Mouse (Mus musculus): Measurements from ENCODE around the gene Gipc3. TPM values are rescaled to one million over a fixed set of nuclear protein-coding genes. Genes with fewer than 3 reads are reported as not detected.

Gipc3 gene
- total and polyA plus RNA-seq, 2 experiments from 2014 or later = not detected

- H3K36me3 ChIP-seq (ENCODE audit: insufficient read depth) = peaks cover 38% of the 10 kb centered on the region
- H3K27me3 ChIP-seq (ENCODE audit: insufficient read depth, low read length) = no peaks in the 10 kb centered on the region
- no peak overlapping the region for H3K9ac ChIP-seq
- 91% methylated on average over 10 of the region's 10 CpGs for WGBS
- ATAC-seq = no peak
- H3K4me1 ChIP-seq (ENCODE audit: insufficient read depth) = peaks cover 22% of the 10 kb centered on the region
- H3K4me2 ChIP-seq (ENCODE audit: low read depth) = no peak overlapping the region
- H3K4me3 ChIP-seq (ENCODE audit: low read depth, low read length) = no peak overlapping the region
- no peak for DNase-seq
- no peak for TF ChIP-seq CTCF (IDR thresholded peaks at IDR 0.05; ENCODE audit: low read depth)
- no peaks in the 10 kb centered on the region for H3K9me3 ChIP-seq (ENCODE audit: low read length)
- H3K27ac ChIP-seq (ENCODE audit: low read depth, low read length) = no peak overlapping the region
Observed at GRCm38 (mm10) chr10:81375322-81375721, 32.3 kb upstream of the Gipc3 start.

- ATAC-seq = no peak
- Histone ChIP-seq H3K4me2 (ENCODE audit: low read depth) (no peak overlapping the region), H3K4me1 (ENCODE audit: insufficient read depth) (0 out of 2 replicates have a peak, but pooled peaks cover 4% of the 10 kb centered on the region), H3K27ac (ENCODE audit: low read depth, low read length) (no peak overlapping the region), H3K27me3 (ENCODE audit: insufficient read depth, low read length) (0 out of 2 replicates have a peak, but pooled peaks cover 7% of the 10 kb centered on the region), H3K9me3 (ENCODE audit: low read length) (no peaks in the 10 kb centered on the region), H3K36me3 (ENCODE audit: insufficient read depth) (peaks cover 63% of the 10 kb centered on the region), H3K4me3 (ENCODE audit: low read depth, low read length) (no peak overlapping the region), H3K9ac (no peak overlapping the region)
- TF ChIP-seq CTCF (IDR thresholded peaks at IDR 0.05; ENCODE audit: low read depth) = no peak
- no peak for DNase-seq
- 73% methylated on average over 6 of the region's 6 CpGs for WGBS
Observed at GRCm38 (mm10) chr10:81367207-81367495, 24.1 kb upstream of the Gipc3 start.

GRCm38 (mm10) chr10:81366477-81367206 is 23.6 kb upstream of the Gipc3 start:
- no peak for TF ChIP-seq CTCF (IDR thresholded peaks at IDR 0.05; ENCODE audit: low read depth)
- Histone ChIP-seq H3K36me3 (ENCODE audit: insufficient read depth) (peaks cover 61% of the 10 kb centered on the region), H3K9me3 (ENCODE audit: low read length) (no peaks in the 10 kb centered on the region), H3K4me3 (ENCODE audit: low read depth, low read length) (no peak overlapping the region), H3K4me1 (ENCODE audit: insufficient read depth) (0 out of 2 replicates have a peak, but pooled peaks cover 4% of the 10 kb centered on the region), H3K27ac (ENCODE audit: low read depth, low read length) (no peak overlapping the region), H3K4me2 (ENCODE audit: low read depth) (no peak overlapping the region), H3K27me3 (ENCODE audit: insufficient read depth, low read length) (0 out of 2 replicates have a peak, but pooled peaks cover 7% of the 10 kb centered on the region), H3K9ac (no peak overlapping the region)
- ATAC-seq = no peak
- no peak for DNase-seq
- 80% methylated on average over 6 of the region's 6 CpGs for WGBS

GRCm38 (mm10) chr10:81365672-81366476 is 22.8 kb upstream of the Gipc3 start, which contains the start of gene 4930404N11Rik:
Gene 4930404N11Rik, minus strand, starts transcription at chr10:81365816.
- H3K9ac ChIP-seq = 0 out of 2 replicates have a peak within 1 kb of the TSS, but pooled peaks have one; percentile 6
- WGBS = 13% methylated on average over 11 of the region's 12 CpGs
- no peak within 1 kb of the TSS for H3K4me3 ChIP-seq (ENCODE audit: low read depth, low read length)

GRCm38 (mm10) chr10:81365073-81365472 is 22.0 kb upstream of the Gipc3 start:
- H3K9ac ChIP-seq = no peak overlapping the region
- H3K36me3 ChIP-seq (ENCODE audit: insufficient read depth) = peaks cover 46% of the 10 kb centered on the region
- H3K4me3 ChIP-seq (ENCODE audit: low read depth, low read length) = no peak overlapping the region
- 0 out of 2 replicates have a peak, but pooled peaks cover 7% of the 10 kb centered on the region for H3K27me3 ChIP-seq (ENCODE audit: insufficient read depth, low read length)
- no peak overlapping the region for H3K4me2 ChIP-seq (ENCODE audit: low read depth)
- 33% methylated on average over 4 of the region's 4 CpGs for WGBS
- no peak overlapping the region for H3K27ac ChIP-seq (ENCODE audit: low read depth, low read length)
- 0 out of 2 replicates have a peak, but pooled peaks cover 4% of the 10 kb centered on the region for H3K4me1 ChIP-seq (ENCODE audit: insufficient read depth)
- no peaks in the 10 kb centered on the region for H3K9me3 ChIP-seq (ENCODE audit: low read length)
- ATAC-seq (no peak; the same call in 1 of the 2 replicates), DNase-seq (no peak)
- no peak for TF ChIP-seq CTCF (IDR thresholded peaks at IDR 0.05; ENCODE audit: low read depth)

More at GRCm38 (mm10) chr10:81365672-81366476, 22.8 kb upstream of the Gipc3 start, which contains the start of gene 4930404N11Rik:
- H3K9me3 ChIP-seq (ENCODE audit: low read length) = no peaks in the 10 kb centered on the region
- peaks cover 54% of the 10 kb centered on the region for H3K36me3 ChIP-seq (ENCODE audit: insufficient read depth)
- no peak for DNase-seq
- TF ChIP-seq CTCF (IDR thresholded peaks at IDR 0.05; ENCODE audit: low read depth) = no peak
- H3K4me1 ChIP-seq (ENCODE audit: insufficient read depth) = 0 out of 2 replicates have a peak, but pooled peaks cover 4% of the 10 kb centered on the region
- peak within 1 kb of the TSS; percentile 30; the same call in 1 of the 2 replicates for H3K4me2 ChIP-seq (ENCODE audit: low read depth)
- 0 out of 2 replicates have a peak, but pooled peaks cover 7% of the 10 kb centered on the region for H3K27me3 ChIP-seq (ENCODE audit: insufficient read depth, low read length)
- ATAC-seq = 0 out of 2 replicates have a peak, but pooled peaks have one; percentile 4
- H3K27ac ChIP-seq (ENCODE audit: low read depth, low read length) = no peak within 1 kb of the TSS

- ATAC-seq = no peak
- 9% methylated on average over 28 of the region's 28 CpGs for WGBS
- Histone ChIP-seq H3K4me1 (ENCODE audit: insufficient read depth) (0 out of 2 replicates have a peak, but pooled peaks cover 4% of the 10 kb centered on the region), H3K9ac (0 out of 2 replicates have a peak overlapping the region, but pooled peaks have one; percentile 6), H3K27me3 (ENCODE audit: insufficient read depth, low read length) (0 out of 2 replicates have a peak, but pooled peaks cover 7% of the 10 kb centered on the region), H3K9me3 (ENCODE audit: low read length) (no peaks in the 10 kb centered on the region), H3K4me2 (ENCODE audit: low read depth) (peak overlapping the region; percentile 30), H3K27ac (ENCODE audit: low read depth, low read length) (no peak overlapping the region), H3K36me3 (ENCODE audit: insufficient read depth) (peaks cover 42% of the 10 kb centered on the region), H3K4me3 (ENCODE audit: low read depth, low read length) (no peak overlapping the region)
- DNase-seq = no peak
- TF ChIP-seq CTCF (IDR thresholded peaks at IDR 0.05; ENCODE audit: low read depth) = no peak
Observed at GRCm38 (mm10) chr10:81364666-81365065, 21.6 kb upstream of the Gipc3 start.

Data from forebrain, postnatal 0 days (tissue).